27 mouse cellular contexts compared by ENCODE assay signal in genomic region chr17:6161916-6162315, GRCm38 (mm10). TPM values are rescaled to one million over a fixed set of nuclear protein-coding genes. Genes with fewer than 3 reads are reported as not detected.
DNase-seq lines count a peak whose midpoint lies in the region; ATAC-seq and TF ChIP-seq lines count a peak whose summit lies in the region.
"Had no signal": no experiment of that assay in that cellular context is flagged by ENCODE, and none has a peak within 500 bp of the region (broad histone marks: within the 10 kb centered on the region; RNA-seq: fewer than 3 reads in every experiment).

No protein-coding gene starts in this region.

- peaks cover 13% of the 10 kb centered on the region for H3K4me1 ChIP-seq in liver, adult 2 months (ENCODE audit: control insufficient read depth, insufficient read depth, low read length)
- H3K4me1 ChIP-seq in hindbrain, embryonic 16.5 days (ENCODE audit: control insufficient read depth, insufficient read depth, low read depth, low read length): no peaks in the 10 kb centered on the region
- H3K4me1 ChIP-seq: embryonic facial prominence, embryonic 10.5 days; embryonic facial prominence, embryonic 13.5 days; forebrain, embryonic 12.5 days; forebrain, embryonic 15.5 days; hindbrain, embryonic 12.5 days; intestine, embryonic 15.5 days had no signal

- WGBS in liver, adult 2 months: 54% methylated on average over 9 of the region's 9 CpGs
- WGBS in hindbrain, embryonic 16.5 days: 80% methylated on average over 9 of the region's 9 CpGs

- H3K27ac ChIP-seq in liver, adult 2 months (replicated peaks; ENCODE audit: insufficient read depth, low read depth, low read length): 0 out of 2 replicates have a peak overlapping the region, but pooled peaks have one; percentile 54
- H3K27ac ChIP-seq in hindbrain, embryonic 16.5 days (ENCODE audit: low read depth, low read length): no peak overlapping the region
- H3K27ac ChIP-seq: embryonic facial prominence, embryonic 10.5 days; embryonic facial prominence, embryonic 13.5 days; forebrain, embryonic 12.5 days; forebrain, embryonic 15.5 days; heart, embryonic 15.5 days; hindbrain, embryonic 12.5 days; hindbrain, embryonic 15.5 days; intestine, embryonic 15.5 days had no signal

- no peaks in the 10 kb centered on the region for H3K9me3 ChIP-seq in hindbrain, embryonic 16.5 days (ENCODE audit: control insufficient read depth, low read length)
- H3K9me3 ChIP-seq: embryonic facial prominence, embryonic 10.5 days; embryonic facial prominence, embryonic 13.5 days; forebrain, embryonic 12.5 days; forebrain, embryonic 15.5 days; heart, embryonic 12.5 days; heart, embryonic 15.5 days; hindbrain, embryonic 12.5 days; hindbrain, embryonic 15.5 days; intestine, embryonic 15.5 days had no signal

- ATAC-seq in hindbrain, embryonic 16.5 days: no peak
- ATAC-seq: CD4-positive, CD25-positive, alpha-beta regulatory T cell, adult 4 months; forebrain, embryonic 15.5 days; intestine, embryonic 15.5 days had no signal

- no peak overlapping the region for H3K4me2 ChIP-seq in hindbrain, embryonic 16.5 days (ENCODE audit: low read length)
- H3K4me2 ChIP-seq: embryonic facial prominence, embryonic 13.5 days; forebrain, embryonic 12.5 days; forebrain, embryonic 15.5 days; heart, embryonic 12.5 days; heart, embryonic 15.5 days; hindbrain, embryonic 12.5 days; hindbrain, embryonic 15.5 days; intestine, embryonic 15.5 days had no signal

- DNase-seq in heart, adult 18-20 months: peak; percentile 24 to 50
- no peak for DNase-seq in heart, postnatal 10 days
- DNase-seq in liver, adult 2 months (ENCODE audit: extremely low read depth, low read depth, low spot score): peak; percentile 56
- DNase-seq in liver: no peak
- peak; percentile 38 for DNase-seq in lung, postnatal 36 days
- DNase-seq in lung, postnatal 14 days: no peak
- DNase-seq: adrenal gland, adult 8-10 months; adrenal gland, postnatal 25 days; cerebellum, adult 11-12 months; cerebellum, adult 8-10 months; cerebellum, postnatal 10 days; cerebellum, postnatal 36 days; embryo, embryonic 11 days; gastrocnemius, postnatal 10 days; heart, postnatal 14 days had no signal

- no peak overlapping the region for H3K4me3 ChIP-seq in liver, adult 2 months (ENCODE audit: insufficient read depth, low read depth, low read length)
- H3K4me3 ChIP-seq in hindbrain, embryonic 16.5 days (ENCODE audit: low read length): no peak overlapping the region
- H3K4me3 ChIP-seq: embryonic facial prominence, embryonic 10.5 days; embryonic facial prominence, embryonic 13.5 days; erythroblast, embryonic 14.5 days; forebrain, embryonic 12.5 days; forebrain, embryonic 15.5 days; heart, embryonic 12.5 days; heart, embryonic 15.5 days; hindbrain, embryonic 12.5 days; hindbrain, embryonic 15.5 days; intestine, embryonic 15.5 days had no signal

- TF ChIP-seq POLR2A in liver, adult 2 months (IDR thresholded peaks at IDR 0.05; ENCODE audit: extremely low read depth, insufficient read depth, low read length): no peak

- intact Hi-C loops in heart, postnatal 10 days (cut with DNase I): no loop called here

- H3K36me3 ChIP-seq in liver, adult 2 months (ENCODE audit: control insufficient read depth, insufficient read depth, low read length): no peaks in the 10 kb centered on the region
- H3K36me3 ChIP-seq in hindbrain, embryonic 16.5 days (ENCODE audit: control insufficient read depth, insufficient read depth, low read length): no peaks in the 10 kb centered on the region
- H3K36me3 ChIP-seq: forebrain, embryonic 12.5 days; forebrain, embryonic 15.5 days; heart, embryonic 15.5 days; hindbrain, embryonic 12.5 days; hindbrain, embryonic 15.5 days; intestine, embryonic 15.5 days had no signal

- no peaks in the 10 kb centered on the region for H3K27me3 ChIP-seq in liver, adult 2 months (ENCODE audit: control insufficient read depth, insufficient read depth, low read length)
- H3K27me3 ChIP-seq in hindbrain, embryonic 16.5 days (replicated peaks; ENCODE audit: control insufficient read depth, insufficient read depth, low read length): no peaks in the 10 kb centered on the region
- H3K27me3 ChIP-seq: embryonic facial prominence, embryonic 13.5 days; forebrain, embryonic 12.5 days; forebrain, embryonic 15.5 days; heart, embryonic 12.5 days; heart, embryonic 15.5 days; hindbrain, embryonic 12.5 days; hindbrain, embryonic 15.5 days; intestine, embryonic 15.5 days had no signal

- TF ChIP-seq CTCF in liver, adult 2 months (IDR thresholded peaks at IDR 0.05; ENCODE audit: low read depth, low read length): no peak

- no peak overlapping the region for H3K9ac ChIP-seq in liver, adult 2 months (ENCODE audit: low read depth, low read length)
- H3K9ac ChIP-seq in hindbrain, embryonic 16.5 days (ENCODE audit: low read depth, low read length): no peak overlapping the region
- H3K9ac ChIP-seq: embryonic facial prominence, embryonic 13.5 days; forebrain, embryonic 12.5 days; forebrain, embryonic 15.5 days; heart, embryonic 12.5 days; heart, embryonic 15.5 days; hindbrain, embryonic 12.5 days; hindbrain, embryonic 15.5 days; intestine, embryonic 15.5 days had no signal

- peaks cover 13% of the 10 kb centered on the region; the same call in 1 of the 2 replicates for H3K79me2 ChIP-seq in liver, adult 2 months (ENCODE audit: control insufficient read depth, insufficient read depth, low read length)

RNA-seq across cellular contexts. Expression of gene Tulp4, which starts 55.7 kb away (rescaled TPM):
- 10 to 100 TPM; 97.1 to 99.3 TPM for total RNA-seq in heart, adult 18-20 months (2021)
- total RNA-seq in heart, postnatal 10 days (2021): 100 to 1,000 TPM; 135 to 136 TPM
- total RNA-seq in liver, adult 2 months (2014; rRNA removed): 25.4 and 26.6 TPM in 2 replicates
- polyA plus RNA-seq in liver, adult 2 months (2012; rRNA removed): 17.0 and 19.9 TPM in 2 replicates
- polyA plus RNA-seq in hindbrain, embryonic 16.5 days (2015; fragmentation: Nextera tagmentation; extraction: Ambion mirVana): 110 and 113 TPM in 2 replicates

Comparison
In these comparisons a context has a peak if more than half of its experiments do, and no peak if none do; other contexts are left out.
1. DNase-seq: peak in heart, adult 18-20 months (2 of 2), liver, adult 2 months (single experiment) and lung, postnatal 36 days (single experiment); none in heart, postnatal 10 days (0 of 2), liver (single experiment) and lung, postnatal 14 days (single experiment).